Mouse (Mus musculus) liver, postnatal 0 days (tissue): ENCODE data around the gene Amph. TPM values are rescaled to one million over a fixed set of nuclear protein-coding genes. Genes with fewer than 3 reads are reported as not detected.

Experiments used
- ATAC-seq: fragments of 200-750 bp; cut with Nextera tagmentation; 2 replicates; pipeline ENCODE4 v1.8.0; 2017; ENCODE audit warnings: mild to moderate bottlenecking, moderate library complexity
- DNase-seq: peaks from one replicate; pipeline ENCODE4 v3.0.0-alpha.2; 2016
- H3K27ac ChIP-seq: fragments of 300-500 bp; sonication (generic); 2 replicates; pipeline ENCODE4 v1.5.1; 2014; ENCODE audit warnings: antibody characterized with exemption, moderate library complexity, mild to moderate bottlenecking, low read depth
- H3K27me3 ChIP-seq: fragments of 300-500 bp; sonication (generic); 2 replicates; pipeline ENCODE4 v1.6.1; 2014; ENCODE audit warnings: low read length, control low read depth, mixed read lengths; ENCODE audit not compliant: insufficient read depth
- H3K36me3 ChIP-seq: fragments of 300-500 bp; sonication (generic); replicated peaks from 2 replicates; pipeline ENCODE4 v1.6.1; 2014; ENCODE audit warnings: mild to moderate bottlenecking, control low read depth, low read length, moderate library complexity, mixed read lengths; ENCODE audit not compliant: insufficient read depth
- H3K4me1 ChIP-seq: fragments of 300-500 bp; sonication (generic); 2 replicates; pipeline ENCODE4 v1.6.1; 2014; ENCODE audit warnings: antibody characterized with exemption, mild to moderate bottlenecking, control low read depth; ENCODE audit not compliant: insufficient read depth
- H3K4me2 ChIP-seq: fragments of 300-500 bp; sonication (generic); 2 replicates; pipeline ENCODE4 v1.6.1; 2014; ENCODE audit warnings: low read depth, mild to moderate bottlenecking, low read length, moderate library complexity, mixed read lengths
- H3K4me3 ChIP-seq: fragments of 300-500 bp; sonication (generic); 2 replicates; pipeline ENCODE4 v1.5.1; 2014; ENCODE audit warnings: low read depth, low read length
- H3K9ac ChIP-seq: fragments of 300-500 bp; sonication (generic); replicated peaks from 2 replicates; pipeline ENCODE4 v1.6.1; 2014; ENCODE audit warnings: mild to moderate bottlenecking, moderate library complexity
- H3K9me3 ChIP-seq: fragments of 300-500 bp; sonication (generic); 2 replicates; pipeline ENCODE4 v1.6.1; 2016; ENCODE audit warnings: mild to moderate bottlenecking, control low read depth, low read length, mixed read lengths
- CTCF ChIP-seq: sonication (generic); IDR thresholded peaks from 2 replicates; pipeline ENCODE4 v1.5.1; 2016; ENCODE audit warnings: antibody characterized with exemption, low read depth
- EP300 ChIP-seq: IDR thresholded peaks from 2 replicates; pipeline ENCODE4 v1.6.1; 2016; ENCODE audit warnings: antibody characterized with exemption, low read depth, mild to moderate bottlenecking
- WGBS: fragments of 180-500 bp; shearing (Covaris S2); extraction: QIAGEN DNeasy Blood & Tissue Kit; methylation state at CpG from one replicate; pipeline ENCODE4 v1.1.7; 2014; ENCODE audit not compliant: insufficient replicate concordance; 5-methylcytosine and 5-hydroxymethylcytosine counted together
- polyA plus RNA-seq: library from polyadenylated mRNA; unstranded; fragments of >200 nt; fragmentation: Nextera tagmentation; extraction: Ambion mirVana; gene quantifications from 2 replicates; pipeline ENCODE4 v1.2.1, GENCODE M21; 2015

The Amph gene
- polyA plus RNA-seq, 1 experiment from 2014 or later: 0.04 TPM

DNA sequence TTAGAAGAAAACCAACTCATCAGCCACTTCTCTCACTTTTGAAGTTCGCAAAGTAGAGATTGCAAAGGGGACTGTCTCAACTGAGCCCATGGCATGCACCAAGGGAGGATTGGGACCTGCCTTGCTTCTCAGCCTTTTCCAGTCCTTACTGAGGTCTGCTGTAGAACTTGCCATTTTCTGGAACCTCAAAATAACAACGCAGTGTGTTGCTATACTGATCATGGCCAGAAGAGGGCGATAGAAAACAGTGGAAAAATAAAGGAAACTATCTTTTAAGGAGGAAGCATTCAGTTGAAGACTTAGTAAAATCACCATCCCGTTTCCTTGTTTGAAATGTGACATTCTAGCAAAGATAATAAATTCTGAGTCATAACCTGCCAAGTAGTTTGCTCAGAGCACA, 210.5 kb downstream of the Amph start:
- 22% methylated on average over 4 of the region's 4 CpGs for WGBS
- H3K4me1 ChIP-seq: no peaks in the 10 kb centered on the region
- H3K36me3 ChIP-seq: no peaks in the 10 kb centered on the region
- no peak overlapping the region for H3K27ac ChIP-seq
- no peaks in the 10 kb centered on the region for H3K27me3 ChIP-seq
- peak; percentile 30 for DNase-seq
- no peak overlapping the region for H3K4me2 ChIP-seq
- no peak overlapping the region for H3K4me3 ChIP-seq
- no peak overlapping the region for H3K9ac ChIP-seq
- TF ChIP-seq CTCF (peak; percentile 83), EP300 (no peak)
- H3K9me3 ChIP-seq: no peaks in the 10 kb centered on the region
- no peak for ATAC-seq

- H3K36me3 ChIP-seq: no peaks in the 10 kb centered on the region
- ATAC-seq (no peak), DNase-seq (no peak)
- WGBS: 72% methylated on average over 7 of the region's 7 CpGs
- no peak overlapping the region for H3K9ac ChIP-seq
- TF ChIP-seq CTCF (no peak), EP300 (no peak)
- no peaks in the 10 kb centered on the region for H3K27me3 ChIP-seq
- H3K9me3 ChIP-seq: no peaks in the 10 kb centered on the region
- no peak overlapping the region for H3K4me2 ChIP-seq
- no peaks in the 10 kb centered on the region for H3K4me1 ChIP-seq
- H3K4me3 ChIP-seq: no peak overlapping the region
- no peak overlapping the region for H3K27ac ChIP-seq
Observed at GRCm38 (mm10) chr13:19160616-19161015, 212.6 kb downstream of the Amph start.

GRCm38 (mm10) chr13:19161111-19161510, 213.1 kb downstream of the Amph start:
- WGBS: 59% methylated on average over 6 of the region's 7 CpGs

GRCm38 (mm10) chr13:19162120-19162519, 214.1 kb downstream of the Amph start:
- TF ChIP-seq CTCF (no peak), EP300 (no peak)
- H3K36me3 ChIP-seq: no peaks in the 10 kb centered on the region
- H3K4me1 ChIP-seq: no peaks in the 10 kb centered on the region
- H3K9me3 ChIP-seq: no peaks in the 10 kb centered on the region
- H3K27me3 ChIP-seq: no peaks in the 10 kb centered on the region
- no peak for ATAC-seq
- WGBS: 49% methylated on average over 6 of the region's 6 CpGs
- H3K9ac ChIP-seq: no peak overlapping the region
- no peak overlapping the region for H3K4me2 ChIP-seq
- no peak overlapping the region for H3K27ac ChIP-seq
- H3K4me3 ChIP-seq: no peak overlapping the region
- no peak for DNase-seq

More at GRCm38 (mm10) chr13:19161111-19161510, 213.1 kb downstream of the Amph start:
- no peak overlapping the region for H3K9ac ChIP-seq
- TF ChIP-seq EP300 (no peak), CTCF (no peak)
- no peaks in the 10 kb centered on the region for H3K36me3 ChIP-seq
- no peak overlapping the region for H3K4me3 ChIP-seq
- H3K9me3 ChIP-seq: no peaks in the 10 kb centered on the region
- H3K27ac ChIP-seq: no peak overlapping the region
- H3K4me1 ChIP-seq: no peaks in the 10 kb centered on the region
- DNase-seq (no peak), ATAC-seq (no peak)
- H3K4me2 ChIP-seq: no peak overlapping the region
- no peaks in the 10 kb centered on the region for H3K27me3 ChIP-seq

DNA sequence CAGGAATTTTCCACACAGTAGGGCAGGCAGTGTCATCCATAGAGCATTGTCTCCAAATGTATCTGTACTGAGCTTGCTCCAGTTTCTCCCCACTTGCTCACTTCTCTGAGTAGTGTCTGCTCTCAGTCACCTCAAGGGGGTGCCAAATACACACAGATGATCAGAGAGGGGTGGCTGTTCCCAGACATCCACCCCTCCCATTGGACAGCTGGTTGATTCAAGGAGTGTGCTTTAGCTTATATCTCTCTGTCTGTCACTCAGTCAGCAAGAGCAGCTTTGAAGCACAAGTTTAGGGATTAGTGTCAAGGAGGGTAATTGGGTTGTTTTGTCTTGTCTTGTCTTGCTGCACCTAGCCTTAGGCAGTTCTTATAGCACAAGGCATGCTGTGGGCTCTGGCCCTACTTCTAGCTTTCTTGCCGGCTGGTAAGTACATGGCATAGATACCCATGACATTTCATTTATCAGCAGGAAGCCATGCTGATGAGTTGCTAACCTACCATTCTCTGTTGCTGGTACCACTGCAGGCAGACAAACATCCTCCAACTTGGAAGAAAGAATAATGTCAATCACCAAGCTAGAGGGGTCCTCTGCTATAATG, 229.8 kb downstream of the Amph start:
- Histone ChIP-seq H3K27me3 (no peaks in the 10 kb centered on the region), H3K27ac (peak overlapping the region; percentile 69), H3K36me3 (no peaks in the 10 kb centered on the region), H3K4me1 (no peaks in the 10 kb centered on the region), H3K4me2 (peak overlapping the region; percentile 55), H3K4me3 (0 out of 2 replicates have a peak overlapping the region, but pooled peaks have one; percentile 15), H3K9me3 (no peaks in the 10 kb centered on the region), H3K9ac (peak overlapping the region; percentile 37; the same call in 1 of the 2 replicates)
- WGBS: 47% methylated on average over 1 of the region's 1 CpGs
- peak; percentile 87 for ATAC-seq
- no peak for TF ChIP-seq EP300
- TF ChIP-seq CTCF: peak; percentile 94
- DNase-seq: peak; percentile 71

GRCm38 (mm10) chr13:19178351-19178750, 230.3 kb downstream of the Amph start:
- TF ChIP-seq EP300 (peak; percentile 87), CTCF (no peak)
- ATAC-seq: peak; percentile 95
- H3K4me1 ChIP-seq: no peaks in the 10 kb centered on the region
- peak overlapping the region; percentile 55 for H3K4me2 ChIP-seq
- no peaks in the 10 kb centered on the region for H3K9me3 ChIP-seq
- 0 out of 2 replicates have a peak overlapping the region, but pooled peaks have one; percentile 15 for H3K4me3 ChIP-seq
- H3K9ac ChIP-seq: no peak overlapping the region; the same call in 1 of the 2 replicates
- no peaks in the 10 kb centered on the region for H3K27me3 ChIP-seq
- peak overlapping the region; percentile 69 for H3K27ac ChIP-seq
- 55% methylated on average over 5 of the region's 5 CpGs for WGBS
- peak; percentile 40 for DNase-seq
- no peaks in the 10 kb centered on the region for H3K36me3 ChIP-seq

DNA sequence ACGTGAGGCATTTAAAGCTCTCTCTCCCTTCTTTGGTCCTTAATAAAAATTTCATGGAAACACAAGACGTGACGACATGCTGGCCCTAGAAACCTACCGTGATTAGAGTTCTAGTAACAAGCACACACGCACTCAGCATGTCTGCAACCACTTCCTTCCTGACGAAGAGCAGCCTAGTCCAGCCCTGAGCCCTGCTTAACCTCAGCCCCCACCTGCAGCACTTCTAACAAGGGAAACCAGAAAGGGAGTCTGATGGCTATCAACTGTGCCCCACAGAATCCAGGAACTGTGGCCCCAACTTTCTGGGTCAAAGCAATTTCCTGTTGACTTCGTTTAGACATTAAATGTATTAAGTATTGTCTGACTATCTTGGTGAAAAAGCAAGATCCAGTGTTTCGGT, 234.3 kb downstream of the Amph start:
- no peak overlapping the region for H3K4me3 ChIP-seq
- ATAC-seq (no peak), DNase-seq (no peak)
- no peaks in the 10 kb centered on the region for H3K4me1 ChIP-seq
- no peak overlapping the region for H3K27ac ChIP-seq
- no peaks in the 10 kb centered on the region for H3K27me3 ChIP-seq
- H3K9me3 ChIP-seq: no peaks in the 10 kb centered on the region
- H3K36me3 ChIP-seq: no peaks in the 10 kb centered on the region
- 24% methylated on average over 8 of the region's 8 CpGs for WGBS
- no peak overlapping the region for H3K4me2 ChIP-seq
- H3K9ac ChIP-seq: no peak overlapping the region
- TF ChIP-seq EP300 (no peak), CTCF (no peak)
